Mouse (Mus musculus) forebrain, postnatal 0 days (tissue): Measurements from ENCODE around the gene Pla2g4b. TPM values are rescaled to one million over a fixed set of nuclear protein-coding genes. Genes with fewer than 3 reads are reported as not detected.

Experiments
- ATAC-seq: fragments of 200-750 bp; cut with Nextera tagmentation; 2 replicates; pipeline ENCODE4 v1.8.0; 2017; ENCODE audit warnings: mild to moderate bottlenecking, moderate library complexity
- DNase-seq: peaks from one replicate; pipeline ENCODE4 v3.0.0-alpha.2; 2015
- H3K27ac ChIP-seq: fragments of 300-500 bp; sonication (generic); 2 replicates; pipeline ENCODE4 v1.5.1; 2014; ENCODE audit warnings: low read depth, mild to moderate bottlenecking, antibody characterized with exemption, low read length, moderate library complexity, mixed read lengths
- H3K27me3 ChIP-seq: fragments of 300-500 bp; sonication (generic); 2 replicates; pipeline ENCODE4 v1.6.1; 2014; ENCODE audit warnings: mild to moderate bottlenecking, low read length, mixed read lengths; ENCODE audit not compliant: insufficient read depth
- H3K36me3 ChIP-seq: fragments of 300-500 bp; sonication (generic); 2 replicates; pipeline ENCODE4 v1.6.1; 2014; ENCODE audit warnings: mild to moderate bottlenecking, moderate library complexity; ENCODE audit not compliant: insufficient read depth
- H3K4me1 ChIP-seq: fragments of 300-500 bp; sonication (generic); 2 replicates; pipeline ENCODE4 v1.6.1; 2014; ENCODE audit warnings: antibody characterized with exemption; ENCODE audit not compliant: insufficient read depth
- H3K4me2 ChIP-seq: fragments of 300-500 bp; sonication (generic); 2 replicates; pipeline ENCODE4 v1.6.1; 2014; ENCODE audit warnings: low read depth, mild to moderate bottlenecking, moderate library complexity
- H3K4me3 ChIP-seq: fragments of 300-500 bp; sonication (generic); 2 replicates; pipeline ENCODE4 v1.5.1; 2014; ENCODE audit warnings: low read depth, low read length, mixed read lengths
- H3K9ac ChIP-seq: fragments of 300-500 bp; sonication (generic); 2 replicates; pipeline ENCODE4 v1.6.1; 2014; ENCODE audit warnings: mild to moderate bottlenecking
- H3K9me3 ChIP-seq: fragments of 300-500 bp; sonication (generic); 2 replicates; pipeline ENCODE4 v1.6.1; 2016; ENCODE audit warnings: low read length
- CTCF ChIP-seq: sonication (generic); IDR thresholded peaks from 2 replicates; pipeline ENCODE4 v1.5.1; 2016; ENCODE audit warnings: antibody characterized with exemption, control low read depth, low read depth
- WGBS: fragments of 180-500 bp; shearing (Covaris S2); extraction: QIAGEN DNeasy Blood & Tissue Kit; methylation state at CpG from one replicate; pipeline ENCODE4 v1.1.7; 2014; 5-methylcytosine and 5-hydroxymethylcytosine counted together
- polyA plus RNA-seq: library from polyadenylated mRNA; unstranded; fragments of >200 nt; fragmentation: Nextera tagmentation; extraction: Ambion mirVana; gene quantifications from 2 replicates; pipeline ENCODE4 v1.2.1, GENCODE M21; 2015
- total RNA-seq: library from RNA; depleted of rRNA; stranded (reverse); fragments of >200 nt; gene quantifications from 2 replicates; pipeline ENCODE4 v1.2.3, GENCODE M21; 2014

The Pla2g4b gene
- total and polyA plus RNA-seq, 2 experiments from 2014 or later, result 0.13 to 11.1 TPM

- Histone ChIP-seq H3K27ac (no peak overlapping the region), H3K27me3 (no peaks in the 10 kb centered on the region), H3K4me1 (no peaks in the 10 kb centered on the region), H3K9me3 (no peaks in the 10 kb centered on the region), H3K36me3 (no peaks in the 10 kb centered on the region), H3K4me2 (no peak overlapping the region), H3K4me3 (no peak overlapping the region), H3K9ac (no peak overlapping the region)
- TF ChIP-seq CTCF, result no peak
- ATAC-seq, result no peak
- DNase-seq, result no peak
- 66% methylated on average over 6 of the region's 6 CpGs for WGBS
Measured at GRCm38 (mm10) chr2:120051405-120051804, 18.2 kb downstream of the Pla2g4b start.

- DNase-seq (no peak), ATAC-seq (no peak)
- no peak overlapping the region for H3K9ac ChIP-seq
- WGBS, result 87% methylated on average over 12 of the region's 12 CpGs
- H3K4me3 ChIP-seq, result no peak overlapping the region
- no peaks in the 10 kb centered on the region for H3K36me3 ChIP-seq
- TF ChIP-seq CTCF, result no peak
- H3K4me1 ChIP-seq, result no peaks in the 10 kb centered on the region
- H3K27ac ChIP-seq, result no peak overlapping the region
- no peaks in the 10 kb centered on the region for H3K9me3 ChIP-seq
- H3K27me3 ChIP-seq, result no peaks in the 10 kb centered on the region
- H3K4me2 ChIP-seq, result no peak overlapping the region
Measured at GRCm38 (mm10) chr2:120054771-120055552, 21.7 kb downstream of the Pla2g4b start.

- no peak overlapping the region for H3K4me3 ChIP-seq
- no peak for DNase-seq
Measured at GRCm38 (mm10) chr2:120055923-120056322, 22.7 kb downstream of the Pla2g4b start.

GRCm38 (mm10) chr2:120058818-120059217 lies 25.6 kb downstream of the Pla2g4b start:
- no peaks in the 10 kb centered on the region for H3K27me3 ChIP-seq
- ATAC-seq (no peak), DNase-seq (no peak)
- no peak overlapping the region for H3K27ac ChIP-seq
- no peak overlapping the region for H3K4me2 ChIP-seq
- H3K4me3 ChIP-seq, result no peak overlapping the region
- H3K36me3 ChIP-seq, result no peaks in the 10 kb centered on the region
- no peaks in the 10 kb centered on the region for H3K9me3 ChIP-seq
- no peak overlapping the region for H3K9ac ChIP-seq
- H3K4me1 ChIP-seq, result no peaks in the 10 kb centered on the region
- WGBS, result 84% methylated on average over 4 of the region's 4 CpGs
- no peak for TF ChIP-seq CTCF

More at GRCm38 (mm10) chr2:120055923-120056322, 22.7 kb downstream of the Pla2g4b start:
- Histone ChIP-seq H3K9me3 (no peaks in the 10 kb centered on the region), H3K27me3 (no peaks in the 10 kb centered on the region), H3K27ac (no peak overlapping the region), H3K4me1 (no peaks in the 10 kb centered on the region), H3K36me3 (no peaks in the 10 kb centered on the region), H3K9ac (no peak overlapping the region), H3K4me2 (no peak overlapping the region)
- no peak for ATAC-seq
- 70% methylated on average over 10 of the region's 10 CpGs for WGBS
- TF ChIP-seq CTCF, result no peak

GRCm38 (mm10) chr2:120059466-120059865 lies 26.2 kb downstream of the Pla2g4b start:
- Histone ChIP-seq H3K9ac (no peak overlapping the region), H3K9me3 (no peaks in the 10 kb centered on the region), H3K4me1 (no peaks in the 10 kb centered on the region), H3K4me3 (no peak overlapping the region), H3K36me3 (no peaks in the 10 kb centered on the region), H3K4me2 (no peak overlapping the region), H3K27me3 (no peaks in the 10 kb centered on the region), H3K27ac (no peak overlapping the region)
- ATAC-seq, result no peak
- WGBS, result 95% methylated on average over 3 of the region's 3 CpGs
- TF ChIP-seq CTCF, result no peak
- DNase-seq, result no peak

GRCm38 (mm10) chr2:120060190-120060589 lies 27.0 kb downstream of the Pla2g4b start:
- Histone ChIP-seq H3K4me1 (no peaks in the 10 kb centered on the region), H3K9me3 (no peaks in the 10 kb centered on the region), H3K9ac (no peak overlapping the region), H3K4me3 (no peak overlapping the region), H3K27me3 (no peaks in the 10 kb centered on the region), H3K4me2 (no peak overlapping the region), H3K27ac (no peak overlapping the region), H3K36me3 (no peaks in the 10 kb centered on the region)
- ATAC-seq (no peak), DNase-seq (no peak)
- WGBS, result 69% methylated on average over 6 of the region's 6 CpGs
- no peak for TF ChIP-seq CTCF

GRCm38 (mm10) chr2:120060651-120061050 lies 27.4 kb downstream of the Pla2g4b start:
- DNase-seq, result no peak
- 80% methylated on average over 9 of the region's 9 CpGs for WGBS
- Histone ChIP-seq H3K36me3 (no peaks in the 10 kb centered on the region), H3K4me2 (no peak overlapping the region), H3K9me3 (no peaks in the 10 kb centered on the region), H3K27ac (no peak overlapping the region), H3K27me3 (no peaks in the 10 kb centered on the region), H3K4me3 (no peak overlapping the region), H3K9ac (no peak overlapping the region), H3K4me1 (no peaks in the 10 kb centered on the region)
- TF ChIP-seq CTCF, result no peak
- no peak for ATAC-seq
